Mouse (Mus musculus) G1E (cell line): Measurements from ENCODE around the gene Atg7. TPM values are rescaled to one million over a fixed set of nuclear protein-coding genes. Genes with fewer than 3 reads are reported as not detected.

Experiments used
- ATAC-seq: 2 replicates; pipeline ENCODE4 v1.8.0; 2016; ENCODE audit warnings: mild to moderate bottlenecking; ENCODE audit not compliant: insufficient number of reproducible peaks, poor library complexity, low FRiP score, severe bottlenecking; ENCODE audit errors: extremely low read depth
- DNase-seq: peaks from one replicate; pipeline ENCODE4 v3.0.0; 2012; ENCODE audit warnings: low spot score
- H3K27me3 ChIP-seq: 2 replicates; pipeline ENCODE4 v1.6.1; 2012; ENCODE audit warnings: mild to moderate bottlenecking, low read length, inconsistent platforms; ENCODE audit not compliant: insufficient read depth
- H3K36me3 ChIP-seq: replicated peaks from 2 replicates; pipeline ENCODE3; 2012; ENCODE audit warnings: mild to moderate bottlenecking, inconsistent platforms
- H3K4me1 ChIP-seq: 2 replicates; pipeline ENCODE4 v1.6.1; 2012; ENCODE audit warnings: low read depth, low read length, inconsistent platforms, mixed read lengths; ENCODE audit not compliant: insufficient read depth
- H3K4me3 ChIP-seq: 2 replicates; pipeline ENCODE4 v1.5.1; 2012; ENCODE audit warnings: low read depth, mild to moderate bottlenecking, inconsistent platforms, low read length, moderate library complexity, mixed read lengths
- H3K9me3 ChIP-seq: replicated peaks from 2 replicates; pipeline ENCODE4 v1.6.1; 2012; ENCODE audit warnings: inconsistent platforms
- CTCF ChIP-seq: IDR thresholded peaks from 2 replicates; pipeline ENCODE4 v1.5.1; 2012; ENCODE audit warnings: low read depth, low read length, inconsistent platforms, mixed read lengths
- GATA1 ChIP-seq: IDR thresholded peaks from 2 replicates; pipeline ENCODE4 v1.6.1; 2012; ENCODE audit warnings: borderline replicate concordance, low read length, inconsistent platforms, mixed read lengths
- GATA2 ChIP-seq: IDR thresholded peaks from 2 replicates; pipeline ENCODE4 v1.6.1; 2012; ENCODE audit warnings: low read depth, low read length, inconsistent platforms, borderline replicate concordance
- POLR2AphosphoS5 ChIP-seq: IDR thresholded peaks from 2 replicates; pipeline ENCODE4 v1.6.1; 2012; ENCODE audit warnings: low read depth, low read length, inconsistent platforms; ENCODE audit not compliant: insufficient replicate concordance
- TAL1 ChIP-seq: conservative IDR thresholded peaks from 2 replicates; pipeline ENCODE4 v1.6.1; 2012; ENCODE audit warnings: low read depth, low read length, inconsistent platforms, mixed read lengths
- polyA plus RNA-seq: library from polyadenylated mRNA; stranded (reverse); fragments of >175 nt; gene quantifications from 2 replicates; pipeline ENCODE4 v1.2.3, GENCODE M21; 2012
- total RNA-seq, 2 experiments: library from RNA; stranded (forward) in 1 of 2; stranded (reverse) in 1 of 2; fragments of 200-1000 nt in 1 of 2; fragments of >200 nt in 1 of 2; fragmentation: Nextera tagmentation in 1 of 2; gene quantifications; 2 replicates each; pipeline ENCODE4 v1.2.3; 2014 to 2017

Gene Atg7
- total and polyA plus RNA-seq, 3 experiments: 19.4 to 47.4 (median 37.9) TPM

DNA sequence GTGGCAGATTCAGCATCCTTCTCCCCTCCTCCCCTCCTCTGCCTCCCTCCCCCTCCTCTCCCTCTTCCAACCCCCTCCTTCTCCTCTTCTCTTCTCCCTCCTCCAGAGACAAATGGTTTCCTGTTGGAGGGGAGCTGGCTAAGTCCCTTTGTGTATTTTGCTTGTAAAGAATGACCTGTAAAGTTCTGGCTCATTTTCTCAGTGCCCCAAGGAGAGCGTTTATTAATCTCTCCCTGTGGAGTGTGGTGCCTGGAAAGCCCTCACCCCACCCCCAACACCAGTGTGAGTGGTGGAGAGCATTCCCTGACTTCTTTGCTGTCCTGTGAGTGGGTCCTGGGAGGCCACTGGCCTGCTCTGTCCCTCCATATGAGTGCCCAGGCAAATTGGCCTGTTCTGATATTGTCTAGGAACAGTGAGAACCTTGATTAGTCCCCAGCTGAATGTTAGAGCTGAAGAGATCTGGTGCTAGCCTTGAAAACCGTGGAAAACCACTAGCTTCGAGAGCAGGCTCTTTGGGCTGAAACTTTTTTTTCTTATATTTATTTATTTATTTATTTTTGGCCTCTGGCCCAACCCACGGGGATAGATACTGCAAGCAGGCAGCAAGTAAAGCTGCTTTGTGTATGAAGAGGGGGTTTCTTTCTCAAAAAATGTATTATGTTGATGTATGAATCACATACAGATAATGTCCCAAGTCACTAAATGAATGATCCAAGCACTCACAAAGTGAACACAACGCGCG, 72.6 kb downstream of the Atg7 start:
- ATAC-seq: no peak
- peaks cover 87% of the 10 kb centered on the region for H3K36me3 ChIP-seq
- no peak for TF ChIP-seq CTCF
- TF ChIP-seq POLR2AphosphoS5: no peak
- TF ChIP-seq GATA2: no peak
- TF ChIP-seq TAL1: no peak
- TF ChIP-seq GATA1: no peak
- no peaks in the 10 kb centered on the region for H3K9me3 ChIP-seq
- H3K27me3 ChIP-seq: no peaks in the 10 kb centered on the region
- no peak overlapping the region for H3K4me3 ChIP-seq
- DNase-seq: no peak
- H3K4me1 ChIP-seq: 0 out of 2 replicates have a peak, but pooled peaks cover 2% of the 10 kb centered on the region

GRCm38 (mm10) chr6:114719100-114719499, 76.2 kb downstream of the Atg7 start:
- Histone ChIP-seq H3K9me3 (no peaks in the 10 kb centered on the region), H3K4me3 (no peak overlapping the region), H3K4me1 (no peaks in the 10 kb centered on the region), H3K27me3 (no peaks in the 10 kb centered on the region), H3K36me3 (peaks cover 65% of the 10 kb centered on the region)
- DNase-seq: no peak
- ATAC-seq: no peak
- TF ChIP-seq POLR2AphosphoS5: no peak
- TF ChIP-seq GATA2: no peak
- no peak for TF ChIP-seq CTCF
- TF ChIP-seq GATA1: no peak
- no peak for TF ChIP-seq TAL1

GRCm38 (mm10) chr6:114719665-114720064, 76.8 kb downstream of the Atg7 start:
- no peak overlapping the region for H3K4me3 ChIP-seq
- DNase-seq (no peak), ATAC-seq (no peak)
- no peaks in the 10 kb centered on the region for H3K27me3 ChIP-seq
- TF ChIP-seq GATA2 (no peak), GATA1 (no peak), TAL1 (no peak), POLR2AphosphoS5 (no peak), CTCF (no peak)
- H3K4me1 ChIP-seq: no peaks in the 10 kb centered on the region
- peaks cover 62% of the 10 kb centered on the region for H3K36me3 ChIP-seq
- no peaks in the 10 kb centered on the region for H3K9me3 ChIP-seq

GRCm38 (mm10) chr6:114722046-114722445, 79.1 kb downstream of the Atg7 start:
- no peaks in the 10 kb centered on the region for H3K4me1 ChIP-seq
- no peak for DNase-seq
- TF ChIP-seq TAL1: no peak
- TF ChIP-seq GATA1: no peak
- no peak for TF ChIP-seq CTCF
- no peak for TF ChIP-seq GATA2
- TF ChIP-seq POLR2AphosphoS5: no peak

DNA sequence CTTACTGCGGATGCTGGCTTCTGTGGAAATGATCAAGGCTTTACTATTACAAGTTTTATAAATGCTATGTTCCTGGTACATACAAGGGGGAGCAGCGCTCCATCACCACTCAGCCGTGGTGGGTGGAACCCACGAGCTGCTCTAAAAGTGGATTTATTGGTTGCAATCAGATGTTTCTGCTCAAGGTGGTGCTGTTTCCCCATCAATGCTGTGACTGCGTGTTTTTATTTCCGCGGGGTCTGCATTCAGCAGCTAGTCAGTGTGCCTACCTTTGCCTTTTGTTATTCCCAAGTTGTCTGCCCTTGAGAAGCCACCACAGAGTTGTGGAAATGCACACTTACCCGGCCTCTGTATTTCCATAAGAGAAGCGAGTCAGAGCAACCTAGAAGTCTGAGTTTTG, 81.0 kb downstream of the Atg7 start:
- TF ChIP-seq TAL1 (no peak), GATA2 (no peak), CTCF (no peak), POLR2AphosphoS5 (no peak), GATA1 (no peak)
- H3K36me3 ChIP-seq: peaks cover 61% of the 10 kb centered on the region
- ATAC-seq: no peak
- H3K4me3 ChIP-seq: no peak overlapping the region
- DNase-seq: no peak
- no peaks in the 10 kb centered on the region for H3K27me3 ChIP-seq
- H3K9me3 ChIP-seq: no peaks in the 10 kb centered on the region
- H3K4me1 ChIP-seq: no peaks in the 10 kb centered on the region

More at GRCm38 (mm10) chr6:114722046-114722445, 79.1 kb downstream of the Atg7 start:
- no peak for ATAC-seq
- Histone ChIP-seq H3K4me3 (no peak overlapping the region), H3K36me3 (peaks cover 62% of the 10 kb centered on the region), H3K27me3 (no peaks in the 10 kb centered on the region), H3K9me3 (no peaks in the 10 kb centered on the region)

GRCm38 (mm10) chr6:114724351-114724750, 81.5 kb downstream of the Atg7 start:
- no peaks in the 10 kb centered on the region for H3K4me1 ChIP-seq
- H3K9me3 ChIP-seq: no peaks in the 10 kb centered on the region
- H3K4me3 ChIP-seq: no peak overlapping the region
- TF ChIP-seq POLR2AphosphoS5: no peak
- TF ChIP-seq GATA1: no peak
- TF ChIP-seq TAL1: no peak
- no peak for TF ChIP-seq GATA2
- TF ChIP-seq CTCF: no peak
- no peak for ATAC-seq
- DNase-seq: no peak
- no peaks in the 10 kb centered on the region for H3K27me3 ChIP-seq
- peaks cover 61% of the 10 kb centered on the region for H3K36me3 ChIP-seq
